Mouse (Mus musculus) lung, postnatal 0 days (tissue): Measurements from ENCODE around the gene Mpp6.

Experiments
- CTCF ChIP-seq: IDR thresholded peaks from 2 replicates; pipeline ENCODE4 v1.5.1; 2016; ENCODE audit warnings: antibody characterized with exemption, mild to moderate bottlenecking
- EP300 ChIP-seq: IDR thresholded peaks from 2 replicates; pipeline ENCODE4 v1.6.1; 2016; ENCODE audit warnings: antibody characterized with exemption, mild to moderate bottlenecking, control low read depth

GRCm38 (mm10) chr6:50163013-50163412 lies 53.0 kb downstream of the Mpp6 start:
- TF ChIP-seq CTCF (no peak), EP300 (no peak)
